Mouse (Mus musculus) myocyte (in vitro differentiated cells): Measurements from ENCODE around the gene Gm49320. TPM values are rescaled to one million over a fixed set of nuclear protein-coding genes. Genes with fewer than 3 reads are reported as not detected.

ENCODE experiments used
- H3K27me3 ChIP-seq: one replicate; pipeline ENCODE4 v1.6.1; 2011; ENCODE audit not compliant: control insufficient read depth, insufficient read depth, insufficient read length
- H3K36me3 ChIP-seq: one replicate; pipeline ENCODE4 v1.6.1; 2011; ENCODE audit not compliant: control insufficient read depth, insufficient read depth
- H3K4me2 ChIP-seq: one replicate; pipeline ENCODE4 v1.6.1; 2011; ENCODE audit warnings: low read depth, control low read depth
- H3K4me3 ChIP-seq: one replicate; pipeline ENCODE4 v1.5.1; 2011; ENCODE audit warnings: mild to moderate bottlenecking, control low read depth, moderate library complexity
- H3K79me2 ChIP-seq: one replicate; pipeline ENCODE4 v1.6.1; 2011; ENCODE audit not compliant: control insufficient read depth, insufficient read depth
- H3ac ChIP-seq: one replicate; pipeline ENCODE4 v1.6.1; 2011; ENCODE audit not compliant: control insufficient read depth, insufficient read length
- CEBPB ChIP-seq: IDR thresholded peaks from 2 replicates; pipeline ENCODE4 v1.6.1; 2011; ENCODE audit warnings: mild to moderate bottlenecking, moderate library complexity; ENCODE audit not compliant: poor library complexity, insufficient read depth, severe bottlenecking
- E2F4 ChIP-seq: IDR thresholded peaks from one replicate; pipeline ENCODE4 v1.6.1; 2011; ENCODE audit warnings: mild to moderate bottlenecking, control low read depth, moderate library complexity; ENCODE audit not compliant: insufficient read depth
- MAX ChIP-seq: IDR thresholded peaks from one replicate; pipeline ENCODE4 v1.6.1; 2011; ENCODE audit warnings: low read depth, mild to moderate bottlenecking, control low read depth
- MYOD1 ChIP-seq, 3 experiments: IDR thresholded peaks; one replicate each; pipeline ENCODE4 v1.6.1; 2011; ENCODE audit warnings: control low read depth in 2 of 3, low read depth in 2 of 3, mild to moderate bottlenecking in 2 of 3, moderate library complexity in 1 of 3; ENCODE audit not compliant: insufficient read length in 2 of 3, control insufficient read depth in 1 of 3
- MYOG ChIP-seq, 3 experiments: IDR thresholded peaks; one replicate each; pipeline ENCODE4 v1.6.1; 2011; ENCODE audit warnings: control low read depth in 2 of 3, low read depth in 2 of 3, mild to moderate bottlenecking in 2 of 3; ENCODE audit not compliant: insufficient read length in 2 of 3, control insufficient read depth in 1 of 3, insufficient read depth in 1 of 3
- POLR2A ChIP-seq: IDR thresholded peaks from one replicate; pipeline ENCODE4 v1.6.1; 2011; ENCODE audit warnings: low read depth, mild to moderate bottlenecking, control low read depth, moderate library complexity; ENCODE audit not compliant: insufficient read length
- POLR2AphosphoS2 ChIP-seq: IDR thresholded peaks from one replicate; pipeline ENCODE4 v1.6.1; 2011; ENCODE audit warnings: low read depth, control low read depth; ENCODE audit not compliant: insufficient read length
- REST ChIP-seq: IDR thresholded peaks from one replicate; pipeline ENCODE4 v1.6.1; 2011; ENCODE audit warnings: mild to moderate bottlenecking, control low read depth, moderate library complexity; ENCODE audit not compliant: insufficient read depth, insufficient read length
- SRF ChIP-seq: IDR thresholded peaks from one replicate; pipeline ENCODE4 v1.6.1; 2011; ENCODE audit warnings: low read depth; ENCODE audit not compliant: control insufficient read depth, insufficient read length
- TCF12 ChIP-seq: IDR thresholded peaks from one replicate; pipeline ENCODE4 v1.6.1; 2011; ENCODE audit warnings: mild to moderate bottlenecking, control low read depth; ENCODE audit not compliant: poor library complexity, insufficient read depth, severe bottlenecking
- TCF3 ChIP-seq: IDR thresholded peaks from one replicate; pipeline ENCODE4 v1.6.1; 2011; ENCODE audit warnings: low read depth, control low read depth; ENCODE audit not compliant: insufficient read length
- USF1 ChIP-seq: IDR thresholded peaks from one replicate; pipeline ENCODE4 v1.6.1; 2011; ENCODE audit warnings: low read depth, mild to moderate bottlenecking, control low read depth, moderate library complexity
- polyA plus RNA-seq: library from polyadenylated mRNA; unstranded; fragments of >200 nt; fragmentation: generic; extraction: Trizol; gene quantifications from one replicate; pipeline ENCODE4 v1.2.1, GENCODE M21; 2012; ENCODE audit warnings: missing spikeins

The Gm49320 gene
- polyA plus RNA-seq, 1 experiment = 0.36 TPM

- no peaks in the 10 kb centered on the region for H3K79me2 ChIP-seq
- peak overlapping the region; percentile 31 for H3K4me3 ChIP-seq
- no peaks in the 10 kb centered on the region for H3K27me3 ChIP-seq
- peak overlapping the region; percentile 77 for H3K4me2 ChIP-seq
- H3ac ChIP-seq = peak overlapping the region; percentile 22
- H3K36me3 ChIP-seq = peaks cover 9% of the 10 kb centered on the region
- TF ChIP-seq POLR2AphosphoS2 = peak; percentile 22
- TF ChIP-seq REST = no peak
- TF ChIP-seq E2F4 = no peak
Measured at GRCm38 (mm10) chr8:4258233-4258632, 19.6 kb downstream of the Gm49320 start.

- TF ChIP-seq POLR2A (no peak), POLR2AphosphoS2 (peak; percentile 43), MYOG (IDR thresholded peaks at IDR 0.05; ENCODE audit: control insufficient read depth in 1 of 3, insufficient read depth in 1 of 3, insufficient read length in 2 of 3, low read depth in 2 of 3) (peak in 1 of 3 experiments; percentile 4), MYOD1 (IDR thresholded peaks at IDR 0.05; ENCODE audit: control insufficient read depth in 1 of 3, insufficient read length in 2 of 3, low read depth in 2 of 3) (peak in 2 of 3 experiments; percentile 32 to 46)
- H3K4me3 ChIP-seq = peak overlapping the region; percentile 31
- no peaks in the 10 kb centered on the region for H3K27me3 ChIP-seq
- peaks cover 9% of the 10 kb centered on the region for H3K36me3 ChIP-seq
- H3K4me2 ChIP-seq = peak overlapping the region; percentile 77
- no peaks in the 10 kb centered on the region for H3K79me2 ChIP-seq
- H3ac ChIP-seq = peak overlapping the region; percentile 22
Measured at GRCm38 (mm10) chr8:4258678-4259077, 20.0 kb downstream of the Gm49320 start.

- Histone ChIP-seq H3K79me2 (no peaks in the 10 kb centered on the region), H3K36me3 (peaks cover 9% of the 10 kb centered on the region), H3K4me3 (peak within 1 kb of the TSS; percentile 31), H3K4me2 (peak within 1 kb of the TSS; percentile 77), H3K27me3 (no peaks in the 10 kb centered on the region), H3ac (peak within 1 kb of the TSS; percentile 22)
- TF ChIP-seq POLR2AphosphoS2 = peak; percentile 95
- TF ChIP-seq CEBPB = no peak
- TF ChIP-seq TCF3 = no peak
- TF ChIP-seq E2F4 = no peak
- TF ChIP-seq MYOG (IDR thresholded peaks at IDR 0.05; ENCODE audit: control insufficient read depth in 1 of 3, insufficient read depth in 1 of 3, insufficient read length in 2 of 3, low read depth in 2 of 3) = no peak
- TF ChIP-seq SRF = no peak
- peak; percentile 63 for TF ChIP-seq POLR2A
- TF ChIP-seq MYOD1 (IDR thresholded peaks at IDR 0.05; ENCODE audit: control insufficient read depth in 1 of 3, insufficient read length in 2 of 3, low read depth in 2 of 3) = no peak
- no peak for TF ChIP-seq TCF12
- no peak for TF ChIP-seq MAX
- TF ChIP-seq USF1 = no peak
- no peak for TF ChIP-seq REST
Measured at GRCm38 (mm10) chr8:4259125-4259804, 20.6 kb downstream of the Gm49320 start, which contains the start of gene Ctxn1. Ctxn1 (minus strand) TSS chr8:4259274.

- Histone ChIP-seq H3K27me3 (no peaks in the 10 kb centered on the region), H3ac (no peak overlapping the region), H3K36me3 (peaks cover 15% of the 10 kb centered on the region), H3K4me3 (no peak overlapping the region), H3K79me2 (no peaks in the 10 kb centered on the region), H3K4me2 (peak overlapping the region; percentile 65)
- TF ChIP-seq TCF12 (no peak), MAX (no peak), E2F4 (no peak), MYOD1 (IDR thresholded peaks at IDR 0.05; ENCODE audit: control insufficient read depth in 1 of 3, insufficient read length in 2 of 3, low read depth in 2 of 3) (no peak), POLR2AphosphoS2 (no peak), SRF (no peak), USF1 (no peak), TCF3 (no peak), POLR2A (no peak), REST (no peak), CEBPB (no peak)
Measured at GRCm38 (mm10) chr8:4259805-4260170, 21.1 kb downstream of the Gm49320 start.

- Histone ChIP-seq H3K4me3 (no peak overlapping the region), H3K36me3 (peaks cover 25% of the 10 kb centered on the region), H3ac (no peak overlapping the region), H3K27me3 (no peaks in the 10 kb centered on the region), H3K79me2 (no peaks in the 10 kb centered on the region), H3K4me2 (no peak overlapping the region)
- no peak for TF ChIP-seq MYOG (IDR thresholded peaks at IDR 0.05; ENCODE audit: control insufficient read depth in 1 of 3, insufficient read depth in 1 of 3, insufficient read length in 2 of 3, low read depth in 2 of 3)
- TF ChIP-seq MYOD1 (IDR thresholded peaks at IDR 0.05; ENCODE audit: control insufficient read depth in 1 of 3, insufficient read length in 2 of 3, low read depth in 2 of 3) = no peak
- TF ChIP-seq REST = no peak
- TF ChIP-seq E2F4 = no peak
- no peak for TF ChIP-seq POLR2A
- no peak for TF ChIP-seq TCF12
- TF ChIP-seq TCF3 = no peak
- TF ChIP-seq USF1 = no peak
- no peak for TF ChIP-seq CEBPB
- no peak for TF ChIP-seq MAX
- TF ChIP-seq POLR2AphosphoS2 = no peak
Measured at GRCm38 (mm10) chr8:4263105-4263791, 24.6 kb downstream of the Gm49320 start.
